Mouse (Mus musculus) heart, embryonic 15.5 days (tissue): ENCODE measurements around the gene Olfr266. TPM values are rescaled to one million over a fixed set of nuclear protein-coding genes. Genes with fewer than 3 reads are reported as not detected.

Experiments used
- ATAC-seq: fragments of 200-750 bp; cut with Nextera tagmentation; replicated peaks from 2 replicates; pipeline ENCODE4 v1.8.0; 2017; ENCODE audit warnings: low read depth, moderate TSS enrichment; ENCODE audit not compliant: insufficient number of reproducible peaks, insufficient read depth, low FRiP score
- H3K27ac ChIP-seq: fragments of 300-500 bp; sonication (generic); 2 replicates; pipeline ENCODE4 v1.5.1; 2015; ENCODE audit warnings: mild to moderate bottlenecking, inconsistent platforms
- H3K27me3 ChIP-seq: fragments of 300-500 bp; sonication (generic); 2 replicates; pipeline ENCODE4 v1.6.1; 2015; ENCODE audit warnings: inconsistent platforms
- H3K36me3 ChIP-seq: fragments of 300-500 bp; sonication (generic); 2 replicates; pipeline ENCODE4 v1.6.1; 2015; ENCODE audit warnings: mild to moderate bottlenecking, inconsistent platforms
- H3K4me1 ChIP-seq: fragments of 300-500 bp; sonication (generic); replicated peaks from 2 replicates; pipeline ENCODE4 v1.6.1; 2015; ENCODE audit warnings: inconsistent platforms
- H3K4me2 ChIP-seq: fragments of 300-500 bp; sonication (generic); 2 replicates; pipeline ENCODE4 v1.6.1; 2015; ENCODE audit warnings: inconsistent platforms, mild to moderate bottlenecking, moderate library complexity
- H3K4me3 ChIP-seq: fragments of 300-500 bp; sonication (generic); 2 replicates; pipeline ENCODE4 v1.5.1; 2015; ENCODE audit warnings: mild to moderate bottlenecking, inconsistent platforms
- H3K9ac ChIP-seq: fragments of 300-500 bp; sonication (generic); 2 replicates; pipeline ENCODE4 v1.6.1; 2015; ENCODE audit warnings: mild to moderate bottlenecking, inconsistent platforms
- H3K9me3 ChIP-seq: fragments of 300-500 bp; sonication (generic); replicated peaks from 2 replicates; pipeline ENCODE4 v1.6.1; 2016; ENCODE audit warnings: inconsistent platforms
- WGBS: fragments of 180-500 bp; shearing (Covaris S2); methylation state at CpG from one replicate; pipeline ENCODE4 v1.1.7; 2015; ENCODE audit warnings: mixed read lengths; 5-methylcytosine and 5-hydroxymethylcytosine counted together
- polyA plus RNA-seq: library from polyadenylated mRNA; unstranded; fragments of >200 nt; fragmentation: Nextera tagmentation; extraction: Ambion mirVana; gene quantifications from 2 replicates; pipeline ENCODE4 v1.2.1, GENCODE M21; 2015

Olfr266 gene
- polyA plus RNA-seq: not detected in 2 replicates

DNA sequence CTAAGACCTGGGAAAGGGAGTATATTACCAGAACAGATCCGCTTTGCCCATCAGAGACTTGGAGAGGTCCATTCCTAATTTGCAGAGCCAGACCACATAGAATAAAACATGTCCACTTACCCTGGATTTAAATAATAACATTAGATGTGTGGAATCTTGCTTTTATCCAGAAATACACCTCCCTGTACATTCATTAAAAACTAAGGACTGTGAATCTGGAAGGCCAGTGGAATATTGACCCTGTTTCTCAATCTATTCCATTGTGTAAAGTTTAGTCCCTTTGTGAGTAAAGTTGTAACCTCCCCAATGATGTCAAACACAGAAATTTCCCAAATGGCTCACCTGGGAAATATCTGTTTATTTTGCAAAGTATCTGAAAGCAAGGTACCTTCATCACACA lies at the start of gene Olfr266:
Olfr266 (minus strand) TSS at position 101 of the 400 bp plus-strand sequence.
- Histone ChIP-seq H3K4me2 (no peak within 1 kb of the TSS), H3K9ac (no peak within 1 kb of the TSS), H3K27ac (no peak within 1 kb of the TSS), H3K36me3 (no peaks in the 10 kb centered on the region), H3K27me3 (no peaks in the 10 kb centered on the region), H3K9me3 (no peaks in the 10 kb centered on the region), H3K4me3 (no peak within 1 kb of the TSS), H3K4me1 (no peaks in the 10 kb centered on the region)
- ATAC-seq: no peak
- 57% methylated on average over 1 of the region's 1 CpGs for WGBS

DNA sequence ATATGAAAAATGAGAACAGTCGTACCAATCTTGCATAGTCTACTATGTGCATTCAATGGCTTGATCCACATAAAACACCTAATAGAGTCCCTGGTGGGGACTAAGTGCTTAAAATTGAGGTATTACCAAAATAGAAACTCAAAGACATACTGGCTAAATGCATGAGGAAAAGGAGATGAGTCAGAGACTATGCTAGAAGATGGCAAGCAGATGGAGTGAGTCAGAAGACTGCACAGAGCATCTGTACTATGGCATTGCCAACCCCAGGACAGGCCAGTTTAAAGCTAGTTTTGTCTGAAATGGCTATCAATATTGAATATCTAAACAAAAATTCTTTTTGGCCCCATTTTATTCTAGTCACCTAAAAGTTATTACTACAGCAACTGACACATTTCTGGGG lies 49.5 kb upstream of the Olfr266 start:
- Histone ChIP-seq H3K27ac (no peak overlapping the region), H3K4me2 (no peak overlapping the region), H3K36me3 (no peaks in the 10 kb centered on the region), H3K9me3 (no peaks in the 10 kb centered on the region), H3K4me1 (no peaks in the 10 kb centered on the region), H3K9ac (no peak overlapping the region), H3K4me3 (no peak overlapping the region), H3K27me3 (no peaks in the 10 kb centered on the region)
- ATAC-seq: no peak
- 87% methylated on average over 1 of the region's 1 CpGs for WGBS

DNA sequence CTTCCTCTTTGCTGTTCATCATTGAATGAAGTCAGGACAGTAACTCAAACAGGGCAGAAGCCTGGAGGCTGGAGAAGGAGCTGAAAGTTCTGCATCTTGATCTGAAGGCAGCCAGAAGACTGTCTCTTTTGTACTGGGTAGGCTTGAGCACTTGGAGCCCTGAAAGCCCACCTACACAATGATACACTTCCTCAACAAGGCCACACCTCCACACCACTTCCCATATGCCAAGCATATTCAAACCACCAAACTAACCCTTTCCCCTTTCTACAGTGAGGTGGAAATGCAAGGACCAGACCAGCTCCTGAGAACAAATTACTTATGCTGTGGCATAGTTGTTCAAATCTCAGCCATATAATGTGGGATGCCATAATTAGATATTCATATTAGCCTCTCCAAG lies 46.8 kb upstream of the Olfr266 start:
- Histone ChIP-seq H3K4me1 (no peaks in the 10 kb centered on the region), H3K9ac (no peak overlapping the region), H3K36me3 (no peaks in the 10 kb centered on the region), H3K27ac (no peak overlapping the region), H3K4me2 (no peak overlapping the region), H3K4me3 (no peak overlapping the region), H3K9me3 (no peaks in the 10 kb centered on the region), H3K27me3 (no peaks in the 10 kb centered on the region)
- no peak for ATAC-seq

DNA sequence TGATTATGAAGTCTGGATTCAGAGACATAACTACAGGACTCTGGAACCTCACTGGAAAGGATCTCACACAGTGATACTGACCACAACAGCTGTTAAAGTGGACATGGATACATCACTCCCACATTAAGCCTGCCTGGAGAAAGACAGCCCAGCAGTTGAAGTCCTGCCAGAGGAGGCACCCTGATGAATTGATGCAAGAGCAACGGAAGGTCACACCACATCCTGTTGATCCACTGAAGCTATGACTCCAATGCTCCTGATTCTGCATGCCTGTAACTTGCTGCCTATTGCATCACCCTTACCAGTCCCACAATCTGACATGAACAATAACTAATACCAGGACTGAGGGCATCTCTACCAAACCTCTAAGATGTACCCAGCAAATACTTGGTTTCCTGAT lies 6.0 kb upstream of the Olfr266 start:
- no peaks in the 10 kb centered on the region for H3K4me1 ChIP-seq
- no peak overlapping the region for H3K9ac ChIP-seq
- H3K9me3 ChIP-seq: no peaks in the 10 kb centered on the region; the same call in 1 of the 2 replicates
- H3K36me3 ChIP-seq: no peaks in the 10 kb centered on the region
- H3K4me2 ChIP-seq: no peak overlapping the region
- 64% methylated on average over 1 of the region's 1 CpGs for WGBS
- H3K4me3 ChIP-seq: no peak overlapping the region
- no peak overlapping the region for H3K27ac ChIP-seq
- H3K27me3 ChIP-seq: no peaks in the 10 kb centered on the region
- no peak for ATAC-seq

DNA sequence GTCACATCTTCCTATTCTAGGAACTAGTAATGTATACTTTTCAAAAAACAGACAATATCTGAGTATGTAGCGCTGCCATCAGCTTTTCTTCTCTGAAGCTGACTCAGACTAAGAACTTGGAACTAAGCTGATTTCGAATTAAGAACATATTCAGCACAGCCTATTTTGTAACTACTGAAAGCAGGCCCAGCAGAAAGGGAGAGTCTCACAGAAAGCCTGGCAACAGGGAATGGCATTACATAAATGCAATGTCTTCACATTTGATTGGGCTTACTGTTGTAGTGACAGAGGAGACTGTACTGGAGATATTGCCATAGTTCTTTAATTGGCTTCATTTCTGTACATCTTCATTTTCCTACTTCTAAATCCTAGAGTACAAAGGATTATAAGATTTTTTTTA lies 8.4 kb downstream of the Olfr266 start:
- H3K27ac ChIP-seq: no peak overlapping the region
- H3K9ac ChIP-seq: no peak overlapping the region
- H3K27me3 ChIP-seq: no peaks in the 10 kb centered on the region
- no peaks in the 10 kb centered on the region for H3K9me3 ChIP-seq
- WGBS: 66% methylated on average over 2 of the region's 2 CpGs
- H3K4me3 ChIP-seq: no peak overlapping the region
- H3K4me1 ChIP-seq: no peaks in the 10 kb centered on the region
- no peaks in the 10 kb centered on the region for H3K36me3 ChIP-seq
- no peak overlapping the region for H3K4me2 ChIP-seq
- ATAC-seq: no peak

DNA sequence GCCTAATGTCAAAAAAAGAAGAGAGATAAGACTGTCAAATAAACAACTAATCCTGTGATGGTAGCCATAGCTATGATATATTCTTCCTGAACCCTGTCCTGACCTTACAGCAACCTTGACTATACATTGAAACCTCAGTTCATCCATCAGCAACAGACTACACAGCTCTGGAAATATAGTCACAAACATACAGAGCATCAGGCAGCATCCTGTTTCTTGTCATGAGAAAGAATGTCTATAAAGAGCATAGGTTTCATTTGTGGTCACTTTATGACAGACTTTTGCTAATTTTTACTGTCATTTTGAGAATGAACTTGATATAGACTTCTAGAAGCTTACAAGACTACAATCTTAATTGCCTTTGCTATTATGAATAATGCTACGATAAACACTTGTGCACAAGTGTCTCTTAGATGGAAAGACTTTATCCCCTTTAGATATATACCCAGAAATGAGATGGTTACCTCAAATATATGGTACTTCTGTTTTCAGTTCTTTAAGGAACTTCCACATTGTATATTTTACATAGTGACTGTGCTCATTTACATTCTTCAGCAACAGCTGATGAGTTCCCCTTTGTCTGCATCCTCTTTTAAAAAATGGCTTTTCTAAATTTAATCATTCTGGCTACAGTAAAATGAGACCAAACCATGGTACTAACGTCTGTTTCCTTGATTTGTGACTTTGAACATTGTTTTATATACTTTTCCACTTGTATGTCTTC lies 17.0 kb downstream of the Olfr266 start:
- H3K36me3 ChIP-seq: no peaks in the 10 kb centered on the region

DNA sequence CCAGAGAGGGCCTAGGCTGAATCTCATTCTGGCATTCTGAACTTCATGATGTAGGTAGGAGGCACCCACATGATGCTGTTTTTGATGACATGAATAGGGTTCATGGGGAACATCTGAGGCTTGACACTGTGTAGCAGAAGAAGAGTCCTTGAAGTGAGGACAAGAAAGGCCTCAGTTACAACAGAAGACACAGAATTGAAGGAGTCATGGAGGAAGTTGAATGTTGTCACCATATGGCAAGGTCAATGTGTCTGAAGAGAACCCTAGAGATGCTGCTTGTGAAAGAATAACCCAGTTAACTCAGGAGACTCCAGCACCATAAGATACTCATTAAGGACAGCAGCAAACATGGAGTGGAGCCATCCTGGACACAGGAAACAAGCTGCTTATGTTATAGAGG lies 28.0 kb downstream of the Olfr266 start:
- Histone ChIP-seq H3K4me3 (no peak overlapping the region), H3K27ac (no peak overlapping the region), H3K27me3 (no peaks in the 10 kb centered on the region), H3K9me3 (no peaks in the 10 kb centered on the region), H3K9ac (no peak overlapping the region), H3K4me1 (no peaks in the 10 kb centered on the region), H3K36me3 (no peaks in the 10 kb centered on the region), H3K4me2 (no peak overlapping the region)
- ATAC-seq: no peak

More for the DNA sequence above, 17.0 kb downstream of the Olfr266 start:
- H3K27me3 ChIP-seq: no peaks in the 10 kb centered on the region
- no peak for ATAC-seq
- H3K27ac ChIP-seq: no peak overlapping the region
- 60% methylated on average over 2 of the region's 2 CpGs for WGBS
- no peak overlapping the region for H3K4me2 ChIP-seq
- no peak overlapping the region for H3K9ac ChIP-seq
- H3K4me3 ChIP-seq: no peak overlapping the region
- H3K4me1 ChIP-seq: no peaks in the 10 kb centered on the region
- H3K9me3 ChIP-seq: 0 out of 2 replicates have a peak, but pooled peaks cover 4% of the 10 kb centered on the region

DNA sequence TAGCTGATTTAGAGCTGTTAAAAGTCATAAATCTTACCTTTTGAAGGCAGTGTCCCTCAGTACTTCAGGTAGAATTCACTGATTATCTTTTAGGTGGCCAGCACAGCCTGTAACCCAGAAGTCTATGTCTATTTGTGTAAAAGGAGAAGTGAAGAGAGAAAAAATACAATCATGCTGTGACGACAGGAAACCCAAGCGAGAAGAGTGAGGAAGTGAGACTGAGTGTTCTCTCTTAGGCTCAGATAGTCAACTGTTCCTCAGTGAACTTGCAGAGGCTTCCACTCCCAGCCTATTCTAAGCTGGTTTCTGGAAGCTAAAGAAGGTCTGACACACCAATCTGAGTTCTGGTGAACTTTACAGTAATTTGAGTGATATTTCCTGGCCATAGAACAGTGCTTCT lies 36.2 kb downstream of the Olfr266 start, which contains the start of gene Cd53:
Cd53 (minus strand) TSS at position 220 of the 400 bp plus-strand sequence.
- H3K4me1 ChIP-seq: no peaks in the 10 kb centered on the region
- no peaks in the 10 kb centered on the region for H3K36me3 ChIP-seq
- H3K4me2 ChIP-seq: no peak within 1 kb of the TSS
- no peak within 1 kb of the TSS; the same call in 1 of the 2 replicates for H3K27ac ChIP-seq
- no peak for ATAC-seq
- 55% methylated on average over 2 of the region's 2 CpGs for WGBS
- H3K4me3 ChIP-seq: no peak within 1 kb of the TSS
- no peak within 1 kb of the TSS for H3K9ac ChIP-seq
- H3K9me3 ChIP-seq: no peaks in the 10 kb centered on the region
- no peaks in the 10 kb centered on the region for H3K27me3 ChIP-seq

DNA sequence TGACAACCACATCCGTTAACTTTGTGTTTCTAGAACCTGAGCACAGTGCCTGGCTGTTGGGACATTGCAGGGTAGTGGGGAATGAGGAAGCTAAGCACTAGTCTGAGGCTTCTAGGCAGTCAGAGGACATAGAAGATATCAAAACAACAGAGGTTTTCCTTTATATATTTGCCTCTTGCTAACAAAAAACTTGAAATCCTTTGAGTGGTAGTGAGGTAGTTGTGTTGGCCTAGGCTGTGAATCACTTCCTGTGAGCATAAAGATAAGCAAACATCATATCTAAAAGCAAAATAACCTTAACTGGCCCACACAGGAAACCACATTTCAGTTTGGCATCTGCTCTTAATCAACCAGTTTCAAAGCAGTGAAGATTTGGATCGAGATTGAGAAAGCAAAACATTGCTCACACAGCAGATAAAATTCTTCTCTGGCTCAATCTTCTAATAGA lies 37.6 kb downstream of the Olfr266 start:
- Histone ChIP-seq H3K36me3 (no peaks in the 10 kb centered on the region), H3K9ac (no peak overlapping the region), H3K4me2 (no peak overlapping the region), H3K27ac (peak overlapping the region; percentile 23; the same call in 1 of the 2 replicates), H3K9me3 (no peaks in the 10 kb centered on the region), H3K4me1 (no peaks in the 10 kb centered on the region), H3K4me3 (no peak overlapping the region), H3K27me3 (no peaks in the 10 kb centered on the region)
- WGBS: 28% methylated on average over 2 of the region's 2 CpGs
- ATAC-seq: no peak; the same call in 1 of the 2 replicates

DNA sequence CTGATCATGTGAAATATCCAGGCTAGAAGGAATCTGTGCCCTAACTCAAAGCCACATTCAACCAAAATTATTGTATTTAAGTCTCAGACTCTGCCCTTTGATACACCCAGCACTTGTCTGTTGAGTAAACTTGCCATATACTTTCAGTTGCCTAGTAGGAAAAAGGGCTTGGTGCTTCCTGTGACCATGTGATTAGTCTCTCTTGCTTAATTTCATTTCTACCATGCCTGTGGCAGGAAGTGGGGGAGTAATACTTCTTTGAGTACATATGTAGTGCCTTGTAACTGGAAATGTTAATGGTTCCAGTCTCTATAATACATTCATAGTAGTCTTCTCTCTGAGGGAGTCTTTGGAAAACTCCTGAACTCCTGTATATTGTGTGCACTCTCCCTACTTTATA lies 38.1 kb downstream of the Olfr266 start:
- Histone ChIP-seq H3K4me3 (no peak overlapping the region), H3K27me3 (no peaks in the 10 kb centered on the region), H3K27ac (peak overlapping the region; percentile 23; the same call in 1 of the 2 replicates), H3K9me3 (no peaks in the 10 kb centered on the region), H3K9ac (no peak overlapping the region), H3K4me2 (no peak overlapping the region), H3K36me3 (no peaks in the 10 kb centered on the region), H3K4me1 (no peaks in the 10 kb centered on the region)
- ATAC-seq: no peak

DNA sequence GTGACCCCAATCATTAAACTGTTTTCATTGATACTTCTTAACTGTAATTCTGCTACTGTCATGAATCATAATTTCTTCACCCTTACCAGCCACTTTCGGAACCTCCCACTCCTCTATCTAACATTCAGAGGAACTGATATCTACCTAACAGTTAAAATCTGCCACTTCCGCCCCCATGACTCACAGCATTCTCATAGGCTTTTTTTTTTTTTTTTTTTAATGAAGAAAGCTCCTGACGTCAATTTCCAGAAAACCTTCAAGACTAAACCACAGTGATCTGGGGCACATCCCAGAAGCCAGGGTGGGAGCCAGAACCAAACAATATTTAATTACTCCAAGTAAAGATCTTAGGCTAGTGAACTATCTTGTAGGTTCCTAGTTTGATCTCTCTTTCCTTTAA lies 41.0 kb downstream of the Olfr266 start:
- WGBS: 57% methylated on average over 3 of the region's 3 CpGs
- H3K36me3 ChIP-seq: no peaks in the 10 kb centered on the region

DNA sequence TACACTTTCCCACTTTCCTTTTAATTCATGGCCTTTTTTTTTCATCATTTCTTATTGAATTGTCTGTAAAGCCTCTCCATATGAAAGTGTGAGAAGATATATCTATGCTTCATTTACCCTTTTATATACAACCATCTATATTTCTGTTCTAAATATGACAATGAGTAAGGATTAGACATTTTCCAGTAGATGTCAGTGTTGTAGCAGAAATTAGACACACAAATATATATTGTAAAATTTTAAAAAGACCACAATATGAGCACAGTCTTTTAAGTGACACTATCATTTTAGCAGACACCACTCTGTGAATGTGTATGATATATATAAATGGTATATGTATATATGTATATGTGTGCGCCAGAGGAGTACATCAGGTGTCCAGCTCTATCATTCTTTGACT lies 54.3 kb downstream of the Olfr266 start:
- 73% methylated on average over 1 of the region's 1 CpGs for WGBS
- Histone ChIP-seq H3K4me1 (no peaks in the 10 kb centered on the region), H3K27me3 (no peaks in the 10 kb centered on the region)

More for the DNA sequence above, 41.0 kb downstream of the Olfr266 start:
- no peak overlapping the region for H3K27ac ChIP-seq
- H3K27me3 ChIP-seq: no peaks in the 10 kb centered on the region
- no peak overlapping the region for H3K4me3 ChIP-seq
- no peak overlapping the region for H3K9ac ChIP-seq
- no peaks in the 10 kb centered on the region for H3K4me1 ChIP-seq
- no peaks in the 10 kb centered on the region for H3K9me3 ChIP-seq
- no peak overlapping the region for H3K4me2 ChIP-seq
- ATAC-seq: no peak

More for the DNA sequence above, 54.3 kb downstream of the Olfr266 start:
- no peak overlapping the region for H3K4me2 ChIP-seq
- H3K9me3 ChIP-seq: no peaks in the 10 kb centered on the region
- no peak overlapping the region for H3K4me3 ChIP-seq
- no peak overlapping the region for H3K27ac ChIP-seq
- H3K36me3 ChIP-seq: no peaks in the 10 kb centered on the region
- no peak overlapping the region for H3K9ac ChIP-seq
- no peak for ATAC-seq
